Mouse (Mus musculus) bone marrow macrophage, adult 2 months (primary cell): ENCODE measurements around the gene 4933424G06Rik. TPM values are rescaled to one million over a fixed set of nuclear protein-coding genes. Genes with fewer than 3 reads are reported as not detected.
A peak's percentile ranks its signal among the peaks of the same experiment; 100 is the strongest.

Experiments
- H3K27ac ChIP-seq: 2 replicates; pipeline ENCODE4 v1.5.1; 2012; ENCODE audit warnings: low read depth, low read length; ENCODE audit not compliant: insufficient read depth
- H3K4me1 ChIP-seq: 2 replicates; pipeline ENCODE4 v1.6.1; 2012; ENCODE audit warnings: low read length; ENCODE audit not compliant: control insufficient read depth, insufficient read depth
- H3K4me3 ChIP-seq: 2 replicates; pipeline ENCODE4 v1.5.1; 2012; ENCODE audit warnings: mild to moderate bottlenecking, low read length, moderate library complexity; ENCODE audit not compliant: insufficient read depth
- CTCF ChIP-seq: IDR thresholded peaks from 2 replicates; pipeline ENCODE4 v1.5.1; 2012; ENCODE audit warnings: low read depth, mild to moderate bottlenecking, low read length, moderate library complexity
- POLR2A ChIP-seq: IDR thresholded peaks from 2 replicates; pipeline ENCODE4 v1.6.1; 2012; ENCODE audit warnings: mild to moderate bottlenecking, low read depth, low read length, borderline replicate concordance
- polyA plus RNA-seq: library from polyadenylated mRNA; stranded (reverse); fragments of >200 nt; gene quantifications from 2 replicates; pipeline ENCODE4 v1.2.4, GENCODE M21; 2012; ENCODE audit not compliant: missing spikeins, insufficient read depth, insufficient read length

Gene 4933424G06Rik
- polyA plus RNA-seq, 1 experiment: not detected

DNA sequence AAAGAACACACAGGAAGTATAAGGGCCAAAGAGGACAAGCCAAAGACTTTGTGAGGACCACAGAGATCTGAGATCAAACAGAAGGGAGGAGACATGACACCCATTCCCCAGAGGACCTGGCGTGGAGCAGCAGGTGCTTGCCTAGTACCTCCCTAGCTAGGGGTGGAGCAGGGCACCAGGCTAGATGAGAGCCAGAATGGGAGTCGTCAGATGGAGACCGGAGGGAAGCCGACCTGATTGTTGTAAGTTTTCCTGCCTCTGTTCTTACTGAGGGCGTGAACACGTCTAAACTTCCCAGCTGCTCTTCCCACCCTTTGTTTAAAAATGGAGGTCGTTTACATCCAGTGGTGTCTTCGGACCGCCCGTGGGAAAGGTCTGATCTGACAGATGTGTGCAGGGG is 57.4 kb downstream of the 4933424G06Rik start:
- Histone ChIP-seq H3K4me1 (no peaks in the 10 kb centered on the region), H3K27ac (no peak overlapping the region), H3K4me3 (no peak overlapping the region)
- TF ChIP-seq CTCF (no peak), POLR2A (no peak)

DNA sequence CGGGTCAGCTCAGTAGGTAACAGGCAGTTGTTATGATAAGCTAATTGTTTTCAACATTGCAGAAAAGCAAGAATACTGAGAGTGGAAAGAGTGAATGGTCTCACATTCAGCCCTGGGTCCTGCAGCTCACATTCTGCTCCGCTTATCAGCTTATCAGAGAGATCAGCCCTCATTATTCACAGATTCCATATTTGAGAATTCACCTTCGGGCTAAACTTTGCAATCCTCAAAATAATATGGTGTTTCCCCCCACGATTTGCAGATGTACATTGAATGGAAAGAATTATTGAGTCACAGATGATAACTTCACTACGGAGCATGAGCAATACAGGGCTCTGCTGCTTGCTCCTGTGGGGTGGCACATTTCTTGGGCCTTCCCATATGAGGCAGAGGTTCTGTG is 58.8 kb downstream of the 4933424G06Rik start:
- no peaks in the 10 kb centered on the region; the same call in 1 of the 2 replicates for H3K4me1 ChIP-seq
- TF ChIP-seq POLR2A (no peak), CTCF (no peak)
- no peak overlapping the region for H3K4me3 ChIP-seq
- H3K27ac ChIP-seq: no peak overlapping the region

DNA sequence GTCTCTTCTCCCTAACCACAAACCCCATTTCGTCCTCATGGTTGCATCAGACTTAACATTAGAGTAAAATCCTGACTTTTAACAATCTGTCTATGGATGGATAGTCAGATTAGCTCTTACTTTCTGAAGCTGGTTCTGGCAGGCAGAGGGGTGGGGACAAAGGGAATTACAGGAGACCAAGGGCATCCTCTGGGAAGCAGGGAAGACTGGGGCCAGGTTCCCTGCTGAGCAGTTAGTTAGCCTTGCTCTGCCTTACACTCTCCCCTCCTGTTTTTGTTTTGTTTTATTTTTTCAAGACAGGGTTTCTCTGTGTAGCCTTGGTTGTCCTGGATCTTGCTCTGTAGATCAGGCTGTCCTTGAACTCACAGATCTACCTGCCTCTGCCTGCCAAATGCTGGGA is 60.0 kb downstream of the 4933424G06Rik start:
- no peak for TF ChIP-seq POLR2A
- TF ChIP-seq CTCF: no peak
- H3K27ac ChIP-seq: no peak overlapping the region
- no peak overlapping the region for H3K4me3 ChIP-seq
- no peaks in the 10 kb centered on the region; the same call in 1 of the 2 replicates for H3K4me1 ChIP-seq

GRCm38 (mm10) chr1:36770998-36771397 is 61.0 kb downstream of the 4933424G06Rik start:
- H3K4me3 ChIP-seq: no peak overlapping the region
- H3K4me1 ChIP-seq: no peaks in the 10 kb centered on the region; the same call in 1 of the 2 replicates
- no peak overlapping the region for H3K27ac ChIP-seq
- no peak for TF ChIP-seq CTCF
- no peak for TF ChIP-seq POLR2A

DNA sequence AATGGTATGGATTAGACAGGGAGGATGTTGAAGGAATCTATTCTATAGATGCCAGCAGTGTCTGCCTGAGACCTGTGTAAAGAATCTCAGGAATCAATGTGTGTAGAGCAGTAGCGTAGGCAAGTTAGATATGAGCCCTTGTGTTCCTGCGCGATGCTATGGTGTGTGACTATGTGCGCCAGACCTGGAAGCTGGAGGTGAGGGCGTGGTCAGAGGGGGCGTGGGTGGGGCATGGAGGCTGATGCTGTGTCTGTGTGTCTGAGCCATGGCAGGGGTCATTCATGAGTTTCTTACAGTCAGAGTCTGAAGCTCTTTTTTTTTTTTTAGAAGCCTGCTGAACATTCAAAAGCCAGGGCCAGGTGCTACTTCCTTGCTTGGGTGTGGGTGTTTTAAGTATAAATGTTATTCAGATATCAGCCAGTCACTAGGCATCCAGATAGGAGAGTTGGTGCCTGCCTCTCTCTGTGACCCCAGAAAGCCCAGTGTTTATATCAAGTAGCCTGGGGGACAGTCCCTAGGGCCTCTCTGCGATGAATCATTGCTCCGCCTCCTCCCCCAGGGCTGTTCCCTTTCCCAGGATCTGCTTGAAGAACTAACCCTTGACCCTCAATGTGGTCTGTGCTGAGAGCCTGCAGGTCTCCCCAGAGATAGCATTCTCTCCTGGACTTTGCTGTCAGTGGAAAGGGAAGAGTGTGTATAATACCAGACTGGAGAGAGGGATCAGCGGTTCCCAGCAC is 62.4 kb downstream of the 4933424G06Rik start:
- H3K4me1 ChIP-seq: no peaks in the 10 kb centered on the region; the same call in 1 of the 2 replicates
- H3K27ac ChIP-seq: no peak overlapping the region
- TF ChIP-seq POLR2A (no peak), CTCF (no peak)
- no peak overlapping the region for H3K4me3 ChIP-seq

DNA sequence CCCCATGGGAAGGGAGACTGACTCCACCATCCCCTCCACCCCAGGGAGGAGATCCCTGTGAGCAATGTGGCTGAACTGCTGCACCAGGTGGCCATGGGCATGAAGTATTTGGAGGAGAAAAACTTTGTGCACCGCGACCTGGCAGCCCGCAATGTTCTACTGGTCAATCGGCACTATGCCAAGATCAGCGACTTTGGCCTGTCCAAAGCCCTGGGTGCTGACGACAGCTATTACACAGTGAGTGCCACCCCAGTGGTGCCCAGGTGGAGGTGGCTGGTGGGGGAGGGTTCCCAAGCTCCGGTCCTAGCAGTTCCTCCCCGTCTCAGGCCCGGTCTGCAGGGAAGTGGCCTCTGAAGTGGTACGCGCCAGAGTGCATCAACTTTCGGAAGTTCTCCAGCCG is 70.8 kb downstream of the 4933424G06Rik start:
- H3K27ac ChIP-seq: no peak overlapping the region
- TF ChIP-seq POLR2A: no peak
- no peak for TF ChIP-seq CTCF
- H3K4me3 ChIP-seq: no peak overlapping the region
- no peaks in the 10 kb centered on the region for H3K4me1 ChIP-seq

- no peaks in the 10 kb centered on the region for H3K4me1 ChIP-seq
- no peak overlapping the region for H3K4me3 ChIP-seq
- no peak for TF ChIP-seq CTCF
- TF ChIP-seq POLR2A: no peak
Measured at GRCm38 (mm10) chr1:36782476-36782875, 72.5 kb downstream of the 4933424G06Rik start.

DNA sequence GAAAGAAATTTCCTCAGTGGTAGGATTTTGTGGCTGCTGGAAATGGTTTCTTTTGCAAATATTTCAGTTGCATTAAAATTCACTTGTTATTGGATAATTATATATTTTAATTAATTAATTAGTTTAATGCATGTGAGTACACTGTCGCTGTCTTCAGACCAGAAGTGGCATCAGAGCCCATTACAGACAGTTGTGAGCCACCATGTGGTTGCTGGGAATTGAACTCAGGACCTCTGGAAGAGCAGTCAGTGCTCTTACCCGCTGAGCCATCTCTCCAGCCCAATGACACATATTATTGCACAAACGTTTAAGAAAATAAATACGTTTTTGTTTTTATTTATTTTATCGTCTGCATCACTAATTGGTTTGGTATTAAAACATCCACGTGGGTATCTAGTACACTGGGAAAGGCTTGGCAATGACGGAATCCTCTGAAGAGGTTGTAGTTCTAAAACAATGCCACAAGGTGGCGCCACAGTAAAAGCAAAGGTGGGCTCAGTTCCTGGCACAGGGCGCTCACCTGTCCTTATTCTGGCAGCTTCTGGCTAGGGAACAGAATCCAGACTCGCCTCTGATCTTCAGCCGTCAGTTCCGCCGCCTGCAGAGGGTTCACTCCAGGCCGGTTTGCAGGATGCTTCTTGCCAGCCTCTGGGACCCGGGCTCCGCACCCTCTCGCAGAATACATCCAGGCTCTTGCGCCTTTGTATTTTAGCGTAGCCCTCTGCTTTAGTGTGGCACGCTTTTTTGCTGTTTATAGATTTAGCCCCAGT is 74.6 kb downstream of the 4933424G06Rik start:
- Histone ChIP-seq H3K4me3 (peak overlapping the region; percentile 50), H3K27ac (no peak overlapping the region), H3K4me1 (peaks cover 4% of the 10 kb centered on the region)
- TF ChIP-seq POLR2A: no peak
- TF ChIP-seq CTCF: peak; percentile 98

More at GRCm38 (mm10) chr1:36782476-36782875, 72.5 kb downstream of the 4933424G06Rik start:
- no peak overlapping the region for H3K27ac ChIP-seq

DNA sequence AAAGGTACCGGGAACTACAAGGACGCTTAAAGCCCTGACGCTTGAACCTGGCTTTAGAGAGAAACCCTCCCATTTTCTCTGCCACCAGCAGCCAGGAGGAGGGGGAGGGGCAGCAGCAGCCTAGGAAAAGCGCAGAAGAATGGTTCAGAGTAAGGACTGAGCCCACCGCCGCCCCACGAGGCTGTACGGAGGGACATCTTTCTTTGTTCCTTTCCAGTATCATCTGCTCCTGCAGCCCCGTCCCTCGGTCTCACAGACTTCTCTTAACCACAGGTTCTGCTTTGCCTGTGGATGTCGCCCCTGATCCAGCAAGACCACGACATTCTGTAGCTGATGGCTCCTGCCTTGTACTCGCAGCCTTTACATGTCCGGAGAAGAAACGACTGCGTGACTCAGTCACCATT is 75.3 kb downstream of the 4933424G06Rik start:
- no peak for TF ChIP-seq POLR2A
- TF ChIP-seq CTCF: no peak
- Histone ChIP-seq H3K4me1 (peaks cover 7% of the 10 kb centered on the region), H3K4me3 (peak overlapping the region; percentile 50), H3K27ac (no peak overlapping the region)

DNA sequence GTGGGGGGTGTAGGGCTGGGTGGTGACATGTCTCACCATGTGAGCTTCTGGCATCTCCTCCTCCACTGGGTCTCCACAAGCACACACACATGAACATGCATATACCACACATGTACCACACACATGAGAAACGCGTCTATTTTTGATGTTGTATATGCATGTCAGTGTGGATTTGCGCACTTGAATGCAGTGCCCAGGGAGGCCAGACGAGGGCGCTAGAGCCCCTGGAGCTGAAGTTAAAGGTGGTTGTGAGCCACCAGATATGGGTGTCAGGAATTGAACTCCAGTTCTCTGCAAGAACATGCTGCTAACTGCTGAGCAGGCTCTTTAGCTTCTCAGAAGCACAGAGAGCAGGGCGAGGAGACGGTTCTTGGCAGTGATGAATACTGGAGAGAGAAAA is 76.4 kb downstream of the 4933424G06Rik start:
- TF ChIP-seq CTCF: no peak; the same call in 1 of the 2 replicates
- no peak for TF ChIP-seq POLR2A
- Histone ChIP-seq H3K27ac (no peak overlapping the region), H3K4me1 (peaks cover 7% of the 10 kb centered on the region), H3K4me3 (no peak overlapping the region)
